Mouse (Mus musculus) heart, postnatal 0 days (tissue): ENCODE measurements at regions not wholly inside any gene's neighbourhood (a gene's known extent, or its start where the extent isn't known, plus 50 kb on each side); places are given as distances from the start of the nearest gene placed in this dataset.

Source experiments
- ATAC-seq: fragments of 200-750 bp; cut with Nextera tagmentation; 2 replicates; pipeline ENCODE4 v1.8.0; 2017; ENCODE audit warnings: low read depth, moderate number of reproducible peaks, moderate library complexity; ENCODE audit not compliant: insufficient read depth
- DNase-seq: peaks from one replicate; pipeline ENCODE4 v3.0.0-alpha.2; 2016; ENCODE audit warnings: low spot score
- H3K27ac ChIP-seq: fragments of 300-500 bp; sonication (generic); 2 replicates; pipeline ENCODE4 v1.5.1; 2014; ENCODE audit warnings: low read depth, mild to moderate bottlenecking
- H3K27me3 ChIP-seq: fragments of 300-500 bp; sonication (generic); 2 replicates; pipeline ENCODE4 v1.6.1; 2014; ENCODE audit warnings: low read length, mixed read lengths; ENCODE audit not compliant: control insufficient read depth, insufficient read depth
- H3K36me3 ChIP-seq: fragments of 300-500 bp; sonication (generic); replicated peaks from 2 replicates; pipeline ENCODE4 v1.6.1; 2014; ENCODE audit warnings: low read length, mixed read lengths; ENCODE audit not compliant: control insufficient read depth, insufficient read depth
- H3K4me1 ChIP-seq: fragments of 300-500 bp; sonication (generic); 2 replicates; pipeline ENCODE4 v1.6.1; 2014; ENCODE audit warnings: antibody characterized with exemption; ENCODE audit not compliant: control insufficient read depth, insufficient read depth
- H3K4me2 ChIP-seq: fragments of 300-500 bp; sonication (generic); 2 replicates; pipeline ENCODE4 v1.6.1; 2014; ENCODE audit warnings: low read depth, mild to moderate bottlenecking, low read length, moderate library complexity
- H3K4me3 ChIP-seq: fragments of 300-500 bp; sonication (generic); 2 replicates; pipeline ENCODE4 v1.5.1; 2014; ENCODE audit warnings: low read depth, low read length
- H3K9ac ChIP-seq: fragments of 300-500 bp; sonication (generic); replicated peaks from 2 replicates; pipeline ENCODE4 v1.6.1; 2014; ENCODE audit warnings: low read depth, low read length, mixed read lengths
- H3K9me3 ChIP-seq: fragments of 300-500 bp; sonication (generic); replicated peaks from 2 replicates; pipeline ENCODE4 v1.6.1; 2016; ENCODE audit warnings: low read length; ENCODE audit not compliant: control insufficient read depth
- CTCF ChIP-seq: IDR thresholded peaks from 2 replicates; pipeline ENCODE4 v1.5.1; 2016; ENCODE audit warnings: antibody characterized with exemption, control low read depth, low read depth
- EP300 ChIP-seq: IDR thresholded peaks from 2 replicates; pipeline ENCODE4 v1.6.1; 2016; ENCODE audit warnings: antibody characterized with exemption, low read depth
- whole genome bisulfite sequencing: fragments of 180-500 bp; shearing (Covaris S2); extraction: QIAGEN DNeasy Blood & Tissue Kit; methylation state at CpG from one replicate; pipeline ENCODE4 v1.1.7; 2014; 5-methylcytosine and 5-hydroxymethylcytosine counted together

GRCm38 (mm10) chr4:131216361-131216760, 272.2 kb downstream of the Matn1 start:
- Histone ChIP-seq H3K9ac (no peak overlapping the region), H3K27me3 (no peaks in the 10 kb centered on the region), H3K9me3 (no peaks in the 10 kb centered on the region), H3K36me3 (no peaks in the 10 kb centered on the region), H3K4me3 (no peak overlapping the region), H3K4me2 (no peak overlapping the region), H3K27ac (no peak overlapping the region), H3K4me1 (no peaks in the 10 kb centered on the region)
- ATAC-seq (no peak), DNase-seq (no peak)
- TF ChIP-seq EP300 (no peak), CTCF (no peak)
- WGBS: 88% methylated on average over 3 of the region's 3 CpGs

GRCm38 (mm10) chr4:131217083-131217482, 272.9 kb downstream of the Matn1 start:
- Histone ChIP-seq H3K27ac (no peak overlapping the region), H3K4me3 (no peak overlapping the region), H3K4me1 (no peaks in the 10 kb centered on the region), H3K9ac (no peak overlapping the region), H3K4me2 (no peak overlapping the region), H3K9me3 (no peaks in the 10 kb centered on the region), H3K36me3 (no peaks in the 10 kb centered on the region), H3K27me3 (no peaks in the 10 kb centered on the region)
- DNase-seq (no peak), ATAC-seq (no peak)
- TF ChIP-seq EP300: no peak
- no peak for TF ChIP-seq CTCF
- 88% methylated on average over 4 of the region's 4 CpGs for WGBS

DNA sequence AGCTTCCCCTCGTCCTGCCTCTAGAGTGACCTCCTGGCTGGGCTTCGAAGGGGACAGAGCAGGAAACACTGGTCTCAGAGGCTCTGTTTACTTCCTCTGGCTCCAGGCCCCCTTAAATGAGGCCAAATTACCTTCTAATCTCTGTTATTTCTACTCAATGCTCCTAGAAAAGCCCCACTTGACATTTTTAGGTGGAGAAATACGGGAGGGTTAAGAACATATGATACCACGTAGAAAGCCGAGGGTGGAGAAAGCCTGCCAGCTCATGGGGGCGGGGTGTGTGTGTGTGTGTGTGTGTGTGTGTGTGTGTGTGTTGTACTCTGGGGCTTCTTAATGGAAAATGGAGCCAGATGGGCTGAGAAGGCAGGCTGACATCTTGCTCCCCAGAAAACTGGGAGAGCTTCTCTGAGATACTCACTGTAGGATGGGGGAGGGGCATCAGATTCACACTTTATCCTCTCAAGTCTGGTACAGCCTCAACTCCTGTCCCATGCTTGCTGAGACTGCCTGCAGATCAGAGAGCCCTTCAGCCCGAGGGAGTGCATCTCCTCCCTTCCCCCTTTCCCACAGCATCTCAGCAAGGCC, 273.5 kb downstream of the Matn1 start:
- H3K27ac ChIP-seq: no peak overlapping the region

GRCm38 (mm10) chr4:131220966-131221365, 276.8 kb downstream of the Matn1 start:
- Histone ChIP-seq H3K36me3 (no peaks in the 10 kb centered on the region), H3K27ac (no peak overlapping the region), H3K27me3 (no peaks in the 10 kb centered on the region), H3K4me3 (no peak overlapping the region), H3K4me1 (no peaks in the 10 kb centered on the region), H3K4me2 (no peak overlapping the region), H3K9ac (no peak overlapping the region), H3K9me3 (no peaks in the 10 kb centered on the region)
- no peak for TF ChIP-seq CTCF
- no peak for TF ChIP-seq EP300
- no peak for ATAC-seq
- no peak for DNase-seq
- 79% methylated on average over 10 of the region's 10 CpGs for WGBS

More for the DNA sequence above, 273.5 kb downstream of the Matn1 start:
- Histone ChIP-seq H3K9me3 (no peaks in the 10 kb centered on the region), H3K36me3 (no peaks in the 10 kb centered on the region), H3K9ac (no peak overlapping the region), H3K4me3 (no peak overlapping the region), H3K4me1 (no peaks in the 10 kb centered on the region), H3K4me2 (no peak overlapping the region), H3K27me3 (no peaks in the 10 kb centered on the region)
- no peak; the same call in 1 of the 2 replicates for ATAC-seq
- 33% methylated on average over 7 of the region's 7 CpGs for whole genome bisulfite sequencing
- DNase-seq: no peak
- TF ChIP-seq CTCF: no peak

DNA sequence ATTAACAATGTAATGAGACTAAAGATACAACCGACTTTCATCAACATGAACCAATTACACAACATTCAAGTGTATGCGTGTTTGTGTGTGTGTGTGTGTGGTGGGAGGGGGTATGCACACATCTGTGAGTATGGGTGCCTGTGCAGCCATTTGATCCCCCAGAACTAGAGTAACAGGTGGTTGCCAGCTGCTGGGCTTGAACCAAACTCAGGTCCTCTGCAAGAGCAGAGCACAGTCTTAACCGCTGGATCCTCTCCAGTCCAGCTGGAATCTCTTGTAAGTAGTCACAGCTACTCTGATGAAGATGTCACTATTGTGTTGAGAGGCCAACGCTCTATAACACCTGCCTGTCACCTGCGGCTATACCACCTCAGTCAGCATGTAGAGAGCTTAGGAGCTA, 286.2 kb downstream of the Matn1 start:
- no peaks in the 10 kb centered on the region for H3K9me3 ChIP-seq
- no peaks in the 10 kb centered on the region for H3K36me3 ChIP-seq
- H3K27ac ChIP-seq: no peak overlapping the region
- no peak overlapping the region for H3K4me2 ChIP-seq
- no peaks in the 10 kb centered on the region for H3K4me1 ChIP-seq
- no peaks in the 10 kb centered on the region for H3K27me3 ChIP-seq
- TF ChIP-seq EP300 (no peak), CTCF (no peak)
- DNase-seq (no peak), ATAC-seq (no peak)
- WGBS: 86% methylated on average over 5 of the region's 5 CpGs
- H3K9ac ChIP-seq: no peak overlapping the region
- H3K4me3 ChIP-seq: no peak overlapping the region

DNA sequence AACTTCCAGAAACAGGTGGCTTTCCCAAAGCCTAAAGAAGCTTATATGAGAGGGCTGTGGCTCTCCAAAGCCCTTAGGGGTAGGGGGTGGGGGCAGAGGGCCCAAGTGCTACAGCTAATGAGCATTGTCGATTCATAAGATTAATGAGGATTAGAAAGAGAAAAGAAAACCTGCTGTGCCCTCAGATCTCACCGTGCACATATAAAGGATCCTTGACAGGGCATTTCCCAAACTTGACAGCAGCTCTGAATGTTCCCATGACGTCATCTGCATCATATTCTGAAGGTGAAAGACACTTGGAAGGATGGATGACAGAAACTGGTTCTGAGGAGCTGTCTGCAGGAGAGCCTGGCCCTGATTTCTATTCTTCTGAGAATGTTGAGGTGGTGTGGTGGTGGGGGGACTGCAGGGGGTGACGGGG, 292.4 kb downstream of the Matn1 start:
- no peak overlapping the region for H3K9ac ChIP-seq
- DNase-seq (no peak), ATAC-seq (no peak)
- H3K4me3 ChIP-seq: no peak overlapping the region
- no peaks in the 10 kb centered on the region for H3K4me1 ChIP-seq
- H3K27ac ChIP-seq: no peak overlapping the region
- H3K4me2 ChIP-seq: no peak overlapping the region
- WGBS: 52% methylated on average over 4 of the region's 4 CpGs
- no peaks in the 10 kb centered on the region for H3K27me3 ChIP-seq
- no peaks in the 10 kb centered on the region for H3K9me3 ChIP-seq
- TF ChIP-seq CTCF: no peak
- TF ChIP-seq EP300: no peak
- H3K36me3 ChIP-seq: no peaks in the 10 kb centered on the region
